Mouse (Mus musculus): ENCODE measurements around the gene Spem2. TPM values are rescaled to one million over a fixed set of nuclear protein-coding genes. Genes with fewer than 3 reads are reported as not detected.
"Not testable (repeated sequence)": the region's sequence is repeated elsewhere in the genome, so short reads cannot be mapped to it uniquely, and the experiment has no call there.

The Spem2 gene
- total RNA-seq (2021) = not detected
- long read RNA-seq, experiment 1 = 0 reads
- long read RNA-seq, experiment 2 = 0 reads

GRCm38 (mm10) chr11:69818365-69818764 is at the start of gene Spem2:
Spem2 (minus strand) TSS chr11:69818465.
- no peak for DNase-seq (ENCODE audit: low spot score in 2 of 2)

GRCm38 (mm10) chr11:69867335-69867734 is 49.1 kb upstream of the Spem2 start:
- DNase-seq (ENCODE audit: low spot score in 2 of 2) = no peak

GRCm38 (mm10) chr11:69865561-69865960 is 47.3 kb upstream of the Spem2 start:
- no peak for DNase-seq (ENCODE audit: low spot score in 2 of 2)

GRCm38 (mm10) chr11:69864138-69864860 is 46.0 kb upstream of the Spem2 start:
- DNase-seq (ENCODE audit: low spot score in 2 of 2) = no peak

GRCm38 (mm10) chr11:69863729-69864128 is 45.5 kb upstream of the Spem2 start:
- not testable (repeated sequence) for DNase-seq (ENCODE audit: low spot score in 2 of 2)

- no peak for DNase-seq (ENCODE audit: low spot score in 2 of 2)
These were observed 40.1 kb upstream of the Spem2 start, which contains the start of gene Tnk1 for GRCm38 (mm10) chr11:69858113-69858998. Tnk1 (minus strand) TSS chr11:69858730.

- no peak for DNase-seq (ENCODE audit: low spot score in 2 of 2)
These were observed 37.1 kb upstream of the Spem2 start for GRCm38 (mm10) chr11:69855347-69855746.

- DNase-seq (ENCODE audit: low spot score in 2 of 2) = no peak
These were observed 36.4 kb upstream of the Spem2 start for GRCm38 (mm10) chr11:69854680-69855079.

GRCm38 (mm10) chr11:69853994-69854393 is 35.7 kb upstream of the Spem2 start:
- no peak for DNase-seq (ENCODE audit: low spot score in 2 of 2)

- DNase-seq (ENCODE audit: low spot score in 2 of 2) = no peak
These were observed 32.5 kb upstream of the Spem2 start for GRCm38 (mm10) chr11:69850754-69851153.

GRCm38 (mm10) chr11:69849884-69850283 is 31.6 kb upstream of the Spem2 start:
- no peak for DNase-seq (ENCODE audit: low spot score in 2 of 2)

GRCm38 (mm10) chr11:69849128-69849527 is 30.9 kb upstream of the Spem2 start:
- no peak for DNase-seq (ENCODE audit: low spot score in 2 of 2)

GRCm38 (mm10) chr11:69848021-69848420 is 29.8 kb upstream of the Spem2 start:
- DNase-seq (ENCODE audit: low spot score in 2 of 2) = no peak

- DNase-seq (ENCODE audit: low spot score in 2 of 2) = no peak
These were observed 28.7 kb upstream of the Spem2 start for GRCm38 (mm10) chr11:69846738-69847688.

GRCm38 (mm10) chr11:69846198-69846680 is 28.0 kb upstream of the Spem2 start, which contains the start of gene Plscr3:
Plscr3 (plus strand) TSS chr11:69846376.
- peak; percentile 84 to 92 for DNase-seq (ENCODE audit: low spot score in 2 of 2)

- no peak for DNase-seq (ENCODE audit: low spot score in 2 of 2)
These were observed 20.4 kb upstream of the Spem2 start for GRCm38 (mm10) chr11:69838714-69839104.

- peak; percentile 98 to 99 for DNase-seq (ENCODE audit: low spot score in 2 of 2)
These were observed 19.9 kb upstream of the Spem2 start, which contains the start of gene Tmem256 for GRCm38 (mm10) chr11:69837952-69838713. Tmem256 (plus strand) TSS chr11:69838514.

GRCm38 (mm10) chr11:69837604-69837951 is 19.3 kb upstream of the Spem2 start, which contains the start of gene Nlgn2:
Nlgn2 (minus strand) TSS chr11:69837784.
- DNase-seq (ENCODE audit: low spot score in 2 of 2) = no peak

GRCm38 (mm10) chr11:69836703-69837576 is 18.7 kb upstream of the Spem2 start:
- DNase-seq (ENCODE audit: low spot score in 2 of 2) = peak; percentile 54
